Mouse (Mus musculus) T-helper 2 cell (primary cell): Measurements from ENCODE around the gene St6galnac3.

ENCODE experiments used
- in situ Hi-C: fragments of 300-600 bp; cut with MboI, MseI; formaldehyde crosslinking; loops from one replicate; pipeline ENCODE4 v1.15.1; 2025; ENCODE audit warnings: high pct_unique_total_duplicates

St6galnac3 gene

GRCm38 (mm10) chr3:153354186-153354987 lies 370.6 kb downstream of the St6galnac3 start:
- in situ Hi-C loops, result no loop called here

- in situ Hi-C loops, result no loop called here
Measured at GRCm38 (mm10) chr3:153353313-153354103, 371.5 kb downstream of the St6galnac3 start.

- in situ Hi-C loops, result no loop called here
Measured at GRCm38 (mm10) chr3:153349981-153350380, 375.0 kb downstream of the St6galnac3 start.

GRCm38 (mm10) chr3:153348797-153349465 lies 376.0 kb downstream of the St6galnac3 start:
- in situ Hi-C loops, result no loop called here

GRCm38 (mm10) chr3:153344979-153345378 lies 380.0 kb downstream of the St6galnac3 start:
- in situ Hi-C loops, result no loop called here

GRCm38 (mm10) chr3:153339940-153340339 lies 385.0 kb downstream of the St6galnac3 start:
- in situ Hi-C loops, result loop anchor here (10.0 kb wide), 1 partner anchor 475 kb away; no protein-coding TSS in a partner anchor

GRCm38 (mm10) chr3:153339091-153339490 lies 385.9 kb downstream of the St6galnac3 start:
- in situ Hi-C loops, result loop anchor here (10.0 kb wide), 1 partner anchor 474 kb away; no protein-coding TSS in a partner anchor

GRCm38 (mm10) chr3:153337779-153338178 lies 387.2 kb downstream of the St6galnac3 start:
- in situ Hi-C loops, result loop anchor here (10.0 kb wide), 1 partner anchor 473 kb away; no protein-coding TSS in a partner anchor

- in situ Hi-C loops, result loop anchor here (10.0 kb wide), 1 partner anchor 472 kb away; no protein-coding TSS in a partner anchor
Measured at GRCm38 (mm10) chr3:153337221-153337620, 387.8 kb downstream of the St6galnac3 start.

- in situ Hi-C loops, result loop anchor here (10.0 kb wide), 1 partner anchor 469 kb away; no protein-coding TSS in a partner anchor
Measured at GRCm38 (mm10) chr3:153334152-153334825, 390.7 kb downstream of the St6galnac3 start.

GRCm38 (mm10) chr3:153324307-153324706 lies 400.7 kb downstream of the St6galnac3 start:
- in situ Hi-C loops, result no loop called here

GRCm38 (mm10) chr3:153323446-153323845 lies 401.5 kb downstream of the St6galnac3 start:
- in situ Hi-C loops, result no loop called here

GRCm38 (mm10) chr3:153313583-153313982 lies 411.4 kb downstream of the St6galnac3 start:
- in situ Hi-C loops, result no loop called here

GRCm38 (mm10) chr3:153313167-153313566 lies 411.8 kb downstream of the St6galnac3 start:
- in situ Hi-C loops, result no loop called here

GRCm38 (mm10) chr3:153312006-153312405 lies 413.0 kb downstream of the St6galnac3 start:
- in situ Hi-C loops, result no loop called here

- in situ Hi-C loops, result no loop called here
Measured at GRCm38 (mm10) chr3:153308379-153308778, 416.6 kb downstream of the St6galnac3 start.

- in situ Hi-C loops, result no loop called here
Measured at GRCm38 (mm10) chr3:153305153-153305552, 419.8 kb downstream of the St6galnac3 start.

- in situ Hi-C loops, result no loop called here
Measured at GRCm38 (mm10) chr3:153302376-153302775, 422.6 kb downstream of the St6galnac3 start.

- in situ Hi-C loops, result no loop called here
Measured at GRCm38 (mm10) chr3:153296375-153297068, 428.5 kb downstream of the St6galnac3 start.

GRCm38 (mm10) chr3:153292853-153293252 lies 432.1 kb downstream of the St6galnac3 start:
- in situ Hi-C loops, result no loop called here
